Mouse (Mus musculus) liver, embryonic 14.5 days (tissue): Measurements from ENCODE around the gene Rsph3a. TPM values are rescaled to one million over a fixed set of nuclear protein-coding genes. Genes with fewer than 3 reads are reported as not detected.
"Not testable (repeated sequence)": the region's sequence is repeated elsewhere in the genome, so short reads cannot be mapped to it uniquely, and the experiment has no call there.

ENCODE experiments used
- ATAC-seq: fragments of 200-750 bp; cut with Nextera tagmentation; 2 replicates; pipeline ENCODE4 v1.8.0; 2017; ENCODE audit warnings: moderate number of reproducible peaks, mild to moderate bottlenecking, moderate library complexity; ENCODE audit not compliant: insufficient read depth
- DNase-seq, 3 experiments: peaks; one replicate each; pipeline ENCODE4 v3.0.0-alpha.2; 2012 to 2013; ENCODE audit warnings: low read depth in 3 of 3, low spot score in 3 of 3
- H3K27ac ChIP-seq: fragments of 300-500 bp; sonication (generic); 2 replicates; pipeline ENCODE4 v1.5.1; 2014; ENCODE audit warnings: moderate library complexity, mild to moderate bottlenecking, control low read depth, inconsistent platforms
- H3K27me3 ChIP-seq: fragments of 300-500 bp; sonication (generic); 2 replicates; pipeline ENCODE4 v1.6.1; 2014; ENCODE audit warnings: mild to moderate bottlenecking, low read length, moderate library complexity; ENCODE audit not compliant: control insufficient read depth, insufficient read depth
- H3K36me3 ChIP-seq: fragments of 300-500 bp; sonication (generic); replicated peaks from 2 replicates; pipeline ENCODE4 v1.6.1; 2014; ENCODE audit warnings: low read depth; ENCODE audit not compliant: control insufficient read depth, insufficient read depth
- H3K4me1 ChIP-seq, 2 experiments: fragments of 200-500 bp in 1 of 2; fragments of 300-500 bp in 1 of 2; sonication (generic) in 1 of 2; replicated peaks; 2 replicates each; pipeline ENCODE4 v1.6.1; 2012 to 2014; ENCODE audit warnings: antibody characterized with exemption in 1 of 2, inconsistent platforms in 1 of 2, low read length in 1 of 2; ENCODE audit not compliant: control insufficient read depth in 2 of 2, insufficient read depth in 2 of 2
- H3K4me2 ChIP-seq: fragments of 300-500 bp; sonication (generic); 2 replicates; pipeline ENCODE4 v1.6.1; 2014; ENCODE audit warnings: low read depth, mild to moderate bottlenecking, control low read depth, moderate library complexity
- H3K4me3 ChIP-seq, 2 experiments: fragments of 200-500 bp in 1 of 2; fragments of 300-500 bp in 1 of 2; sonication (generic) in 1 of 2; 2 replicates each; pipeline ENCODE4 v1.5.1; 2012 to 2014; ENCODE audit warnings: low read depth in 2 of 2, low read length in 2 of 2, mild to moderate bottlenecking in 2 of 2, control low read depth in 1 of 2, inconsistent platforms in 1 of 2, moderate library complexity in 1 of 2; ENCODE audit not compliant: insufficient read depth in 1 of 2
- H3K9ac ChIP-seq: fragments of 300-500 bp; sonication (generic); replicated peaks from 2 replicates; pipeline ENCODE4 v1.6.1; 2014; ENCODE audit warnings: mild to moderate bottlenecking, control low read depth, moderate library complexity
- H3K9me3 ChIP-seq: fragments of 300-500 bp; sonication (generic); 2 replicates; pipeline ENCODE4 v1.6.1; 2016; ENCODE audit warnings: low read length, mixed read lengths; ENCODE audit not compliant: control insufficient read depth
- CTCF ChIP-seq: IDR thresholded peaks from 2 replicates; pipeline ENCODE4 v1.5.1; 2016; ENCODE audit warnings: antibody characterized with exemption, low read depth, control low read depth
- EP300 ChIP-seq: IDR thresholded peaks from 2 replicates; pipeline ENCODE4 v1.6.1; 2016; ENCODE audit warnings: antibody characterized with exemption, low read depth
- WGBS: fragments of 180-500 bp; shearing (Covaris S2); extraction: QIAGEN DNeasy Blood & Tissue Kit; methylation state at CpG from one replicate; pipeline ENCODE4 v1.1.7; 2014; ENCODE audit not compliant: insufficient replicate concordance; 5-methylcytosine and 5-hydroxymethylcytosine counted together
- polyA plus RNA-seq, 2 experiments: library from polyadenylated mRNA; depleted of rRNA in 1 of 2; stranded (reverse) in 1 of 2; unstranded in 1 of 2; fragments of >200 nt; fragmentation: Nextera tagmentation in 1 of 2; extraction: Ambion mirVana in 1 of 2; gene quantifications; 2 replicates each; pipeline versions ENCODE4 v1.2.1 to v1.2.3; 2012 to 2014

The Rsph3a gene
- polyA plus RNA-seq, 2 experiments: 14.3 to 17.2 TPM

- no peak overlapping the region for H3K4me2 ChIP-seq
- H3K4me3 ChIP-seq: no peak overlapping the region
- H3K27ac ChIP-seq: no peak overlapping the region
- no peak for TF ChIP-seq EP300
- H3K27me3 ChIP-seq: no peaks in the 10 kb centered on the region
- DNase-seq (no peak), ATAC-seq (no peak)
- H3K36me3 ChIP-seq: no peaks in the 10 kb centered on the region
- no peak overlapping the region for H3K9ac ChIP-seq
- peaks cover 0 to 2% of the 10 kb centered on the region in 2 experiments; a peak in 1 of 4 replicates for H3K4me1 ChIP-seq
- H3K9me3 ChIP-seq: no peaks in the 10 kb centered on the region
- WGBS: 78% methylated on average over 6 of the region's 6 CpGs
These were observed 16.8 kb upstream of the Rsph3a start for GRCm38 (mm10) chr17:7928662-7929061.

GRCm38 (mm10) chr17:7929279-7929678 lies 16.1 kb upstream of the Rsph3a start:
- Histone ChIP-seq H3K27me3 (no peaks in the 10 kb centered on the region), H3K36me3 (no peaks in the 10 kb centered on the region), H3K4me1 (peaks cover 0 to 2% of the 10 kb centered on the region in 2 experiments; a peak in 1 of 4 replicates), H3K4me3 (no peak overlapping the region), H3K9me3 (no peaks in the 10 kb centered on the region), H3K4me2 (no peak overlapping the region), H3K9ac (no peak overlapping the region), H3K27ac (no peak overlapping the region)
- no peak for ATAC-seq
- no peak for DNase-seq
- WGBS: 46% methylated on average over 8 of the region's 8 CpGs
- TF ChIP-seq EP300 (no peak), CTCF (peak; percentile 48)

GRCm38 (mm10) chr17:7931096-7931990 lies 14.1 kb upstream of the Rsph3a start:
- WGBS: 57% methylated on average over 13 of the region's 13 CpGs
- Histone ChIP-seq H3K4me3 (no peak overlapping the region), H3K9ac (no peak overlapping the region), H3K36me3 (no peaks in the 10 kb centered on the region), H3K27ac (no peak overlapping the region), H3K9me3 (no peaks in the 10 kb centered on the region), H3K4me1 (peaks cover 0 to 2% of the 10 kb centered on the region in 2 experiments; a peak in 1 of 4 replicates), H3K27me3 (no peaks in the 10 kb centered on the region), H3K4me2 (no peak overlapping the region)
- DNase-seq: no peak
- no peak for ATAC-seq
- no peak for TF ChIP-seq CTCF
- no peak for TF ChIP-seq EP300

GRCm38 (mm10) chr17:7932121-7932520 lies 13.3 kb upstream of the Rsph3a start:
- not testable (repeated sequence) for DNase-seq, H3K9me3 ChIP-seq, H3K27me3 ChIP-seq, H3K4me1 ChIP-seq, H3K27ac ChIP-seq, ATAC-seq, H3K4me3 ChIP-seq, H3K4me2 ChIP-seq, H3K9ac ChIP-seq, H3K36me3 ChIP-seq
- 63% methylated on average over 3 of the region's 8 CpGs for WGBS

GRCm38 (mm10) chr17:7939640-7940039 lies 5.8 kb upstream of the Rsph3a start:
- no peak for DNase-seq

GRCm38 (mm10) chr17:7946053-7946627 lies 726 bp downstream of the Rsph3a start:
- under 1% methylated on average over 14 of the region's 27 CpGs for WGBS
- DNase-seq, H3K27ac ChIP-seq, H3K9me3 ChIP-seq, H3K36me3 ChIP-seq, H3K4me1 ChIP-seq, ATAC-seq, H3K27me3 ChIP-seq: not testable (repeated sequence)
- Histone ChIP-seq H3K4me3 (peak overlapping the region; percentile 66 to 90), H3K4me2 (peak overlapping the region; percentile 62), H3K9ac (peak overlapping the region; percentile 61)

More at GRCm38 (mm10) chr17:7939640-7940039, 5.8 kb upstream of the Rsph3a start:
- no peak overlapping the region for H3K4me2 ChIP-seq
- H3K36me3 ChIP-seq: no peaks in the 10 kb centered on the region
- ATAC-seq: no peak
- no peaks in the 10 kb centered on the region; a peak in 1 of 4 replicates for H3K4me1 ChIP-seq
- H3K9me3 ChIP-seq: no peaks in the 10 kb centered on the region
- TF ChIP-seq EP300 (no peak), CTCF (peak; percentile 39)
- no peak overlapping the region for H3K27ac ChIP-seq
- WGBS: 41% methylated on average over 8 of the region's 8 CpGs
- no peaks in the 10 kb centered on the region for H3K27me3 ChIP-seq
- H3K9ac ChIP-seq: no peak overlapping the region
- no peak overlapping the region for H3K4me3 ChIP-seq

GRCm38 (mm10) chr17:7951333-7951732 lies 5.9 kb downstream of the Rsph3a start:
- H3K36me3 ChIP-seq, H3K9me3 ChIP-seq, ATAC-seq, H3K27me3 ChIP-seq, H3K27ac ChIP-seq, H3K4me3 ChIP-seq, H3K9ac ChIP-seq, H3K4me1 ChIP-seq, DNase-seq, H3K4me2 ChIP-seq: not testable (repeated sequence)
- no CpG with 5 or more reads among the region's 4 CpGs for WGBS
